Mouse (Mus musculus): Measurements from ENCODE around the gene Nr2f2. TPM values are rescaled to one million over a fixed set of nuclear protein-coding genes. Genes with fewer than 3 reads are reported as not detected.
A peak's percentile ranks its signal among the peaks of the same experiment; 100 is the strongest.

Gene Nr2f2
- polyA plus RNA-seq, 1 experiment from 2014 or later: 72.9 TPM

DNA sequence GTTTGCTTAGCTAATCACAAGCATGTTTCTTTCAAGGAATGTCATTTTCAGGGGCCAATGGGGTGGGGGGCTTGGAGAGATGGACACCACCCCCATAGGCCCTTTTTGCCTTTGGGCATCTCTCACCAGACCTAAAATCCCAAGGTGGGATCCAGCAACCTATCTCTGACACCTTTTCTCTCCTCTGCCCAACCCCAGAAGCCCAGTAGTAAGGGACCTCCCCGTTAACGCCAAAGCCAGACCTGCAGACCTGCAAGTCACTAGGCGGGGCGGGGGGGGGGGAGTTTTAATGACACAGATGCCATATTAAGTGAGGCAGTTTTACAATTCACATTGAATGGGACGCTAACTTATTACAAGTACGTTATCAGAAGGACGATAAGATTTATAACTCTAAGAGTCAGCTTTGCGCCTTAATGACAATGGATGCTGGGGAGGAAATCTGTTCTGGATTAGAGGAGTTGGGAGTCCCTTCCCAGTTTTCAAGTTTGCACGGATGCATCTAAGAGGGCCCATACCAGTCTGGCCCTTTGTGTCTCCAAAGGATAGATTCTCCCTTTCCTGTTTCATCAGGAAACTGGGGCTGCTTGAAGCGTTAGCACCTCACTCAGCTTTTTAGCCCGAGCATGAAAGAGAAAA lies 17.4 kb downstream of the Nr2f2 start:
- Histone ChIP-seq H3K9me3 (ENCODE audit: control insufficient read depth, low read length) (no peaks in the 10 kb centered on the region), H3K27me3 (ENCODE audit: control insufficient read depth, insufficient read depth, low read length) (peaks cover 6% of the 10 kb centered on the region), H3K4me2 (ENCODE audit: low read depth, low read length) (peak overlapping the region; percentile 71), H3K4me3 (ENCODE audit: low read depth, low read length) (peak overlapping the region; percentile 59), H3K9ac (replicated peaks; ENCODE audit: low read depth, low read length) (peak overlapping the region; percentile 37), H3K4me1 (ENCODE audit: control insufficient read depth, insufficient read depth, low read length) (peaks cover 43% of the 10 kb centered on the region), H3K36me3 (ENCODE audit: control insufficient read depth, insufficient read depth, low read length) (no peaks in the 10 kb centered on the region), H3K27ac (ENCODE audit: low read depth, low read length) (peak overlapping the region; percentile 94)
- no peak for ATAC-seq (ENCODE audit: low read depth)
- WGBS: 9% methylated on average over 11 of the region's 11 CpGs

DNA sequence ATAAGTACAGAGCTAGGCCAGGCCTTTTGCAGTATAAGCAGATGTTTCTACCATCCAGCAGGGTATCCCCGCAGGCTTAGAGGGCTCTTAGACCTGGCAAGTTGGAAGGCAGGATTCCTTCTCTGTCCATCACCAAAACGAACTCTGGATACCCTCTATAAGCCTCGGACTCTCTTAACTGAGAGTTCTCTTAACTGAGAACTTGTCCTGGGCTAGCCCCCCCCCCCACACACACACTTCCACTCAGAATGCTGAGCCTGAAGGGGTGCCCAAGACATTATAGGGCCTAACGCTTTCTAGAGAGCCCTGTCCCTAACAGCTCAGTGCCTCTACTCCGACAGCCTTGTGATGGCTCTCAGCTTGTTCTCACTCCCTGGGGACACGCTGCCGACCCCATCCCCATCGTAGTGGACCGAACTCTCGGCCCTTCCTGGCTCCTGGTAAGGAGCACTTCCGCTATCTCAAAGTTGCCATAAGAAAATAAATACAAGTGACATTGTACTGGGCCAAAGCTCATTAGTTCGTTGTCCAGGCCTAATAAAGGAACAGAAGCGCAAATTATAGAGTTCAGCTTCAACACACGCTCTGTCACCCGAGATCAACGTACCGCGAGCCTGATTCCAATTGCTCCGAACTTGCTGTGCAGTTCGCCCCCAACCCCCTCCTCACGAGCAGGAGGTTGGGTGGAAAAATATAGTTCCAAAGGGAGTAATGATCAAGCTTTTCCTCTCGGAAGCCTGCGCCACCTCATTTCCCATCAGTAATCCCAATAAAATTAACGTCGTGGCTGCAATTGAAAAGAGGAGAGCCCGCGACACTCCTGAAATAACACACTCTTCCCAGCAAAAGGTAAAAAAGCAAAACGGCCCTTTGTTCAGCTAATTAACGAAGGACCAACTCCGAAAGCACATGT lies 18.2 kb downstream of the Nr2f2 start:
- Histone ChIP-seq H3K27ac (ENCODE audit: low read depth, low read length) (peak overlapping the region; percentile 94), H3K27me3 (ENCODE audit: control insufficient read depth, insufficient read depth, low read length) (peaks cover 10% of the 10 kb centered on the region), H3K9ac (replicated peaks; ENCODE audit: low read depth, low read length) (peak overlapping the region; percentile 37), H3K4me3 (ENCODE audit: low read depth, low read length) (peak overlapping the region; percentile 14), H3K9me3 (ENCODE audit: control insufficient read depth, low read length) (no peaks in the 10 kb centered on the region), H3K4me2 (ENCODE audit: low read depth, low read length) (peak overlapping the region; percentile 71), H3K4me1 (ENCODE audit: control insufficient read depth, insufficient read depth, low read length) (peaks cover 43% of the 10 kb centered on the region), H3K36me3 (ENCODE audit: control insufficient read depth, insufficient read depth, low read length) (no peaks in the 10 kb centered on the region)
- no peak for ATAC-seq (ENCODE audit: low read depth)
- 10% methylated on average over 30 of the region's 30 CpGs for WGBS

DNA sequence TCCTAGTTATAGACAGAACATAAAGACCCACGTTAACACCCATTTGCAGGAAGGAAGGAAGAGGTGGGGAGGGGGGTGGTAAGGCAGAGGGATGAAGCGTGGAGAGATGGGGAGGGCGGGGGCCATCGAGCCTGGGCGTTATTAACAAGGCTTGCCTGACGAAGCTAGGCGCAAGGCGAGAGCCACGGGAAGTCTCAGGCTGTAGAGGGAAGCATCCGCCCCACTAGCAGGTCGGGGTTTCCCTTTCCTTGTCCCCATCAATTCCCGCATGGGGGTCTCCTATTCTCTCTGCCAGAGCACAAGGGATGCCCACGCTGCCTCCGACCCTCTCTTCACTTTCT lies 18.9 kb downstream of the Nr2f2 start:
- H3K27me3 ChIP-seq (ENCODE audit: control insufficient read depth, insufficient read depth, low read length): peaks cover 11% of the 10 kb centered on the region
- no peak overlapping the region for H3K9ac ChIP-seq (replicated peaks; ENCODE audit: low read depth, low read length)
- H3K4me2 ChIP-seq (ENCODE audit: low read depth, low read length): peak overlapping the region; percentile 71
- H3K4me3 ChIP-seq (ENCODE audit: low read depth, low read length): peak overlapping the region; percentile 14; the same call in 1 of the 2 replicates
- no peaks in the 10 kb centered on the region for H3K9me3 ChIP-seq (ENCODE audit: control insufficient read depth, low read length)
- peaks cover 43% of the 10 kb centered on the region for H3K4me1 ChIP-seq (ENCODE audit: control insufficient read depth, insufficient read depth, low read length)
- WGBS: 18% methylated on average over 14 of the region's 14 CpGs
- ATAC-seq (ENCODE audit: low read depth): no peak
- no peaks in the 10 kb centered on the region for H3K36me3 ChIP-seq (ENCODE audit: control insufficient read depth, insufficient read depth, low read length)
- H3K27ac ChIP-seq (ENCODE audit: low read depth, low read length): peak overlapping the region; percentile 94; the same call in 1 of the 2 replicates

DNA sequence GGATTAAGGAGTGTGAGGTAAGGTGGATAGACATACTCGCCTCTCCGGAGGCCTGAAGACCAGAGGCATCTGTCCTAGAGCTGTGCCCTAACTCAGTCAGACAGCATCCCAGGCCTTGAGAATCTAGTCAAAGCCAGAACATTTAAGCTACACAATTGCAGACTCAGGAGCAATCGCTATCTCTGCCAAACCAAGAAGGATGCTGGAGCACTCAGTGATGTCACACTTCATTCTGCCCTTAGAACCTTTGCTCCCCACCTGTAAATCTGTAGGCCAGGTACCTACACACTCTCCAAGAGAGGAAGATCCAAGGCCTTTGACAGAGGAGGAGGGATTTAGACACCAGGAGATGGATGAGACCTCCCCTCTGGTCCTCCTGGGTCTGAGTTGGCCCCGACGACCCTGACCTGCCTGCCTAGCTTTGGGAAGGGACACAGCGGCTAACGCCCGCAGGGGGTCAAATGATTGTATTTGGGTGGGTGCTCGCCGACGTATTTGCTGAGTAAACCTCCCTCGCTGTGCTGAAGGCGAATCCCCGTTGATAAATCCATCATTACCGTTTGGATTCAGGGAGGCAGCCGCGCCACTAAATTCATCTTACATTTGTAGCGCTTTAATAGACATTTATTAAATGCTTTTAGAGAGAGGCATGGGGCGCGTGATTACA lies 19.5 kb downstream of the Nr2f2 start:
- ATAC-seq (ENCODE audit: low read depth): no peak
- WGBS: 10% methylated on average over 20 of the region's 20 CpGs
- peak overlapping the region; percentile 94 for H3K27ac ChIP-seq (ENCODE audit: low read depth, low read length)
- no peaks in the 10 kb centered on the region for H3K36me3 ChIP-seq (ENCODE audit: control insufficient read depth, insufficient read depth, low read length)
- peak overlapping the region; percentile 21; the same call in 1 of the 2 replicates for H3K9ac ChIP-seq (replicated peaks; ENCODE audit: low read depth, low read length)
- H3K4me3 ChIP-seq (ENCODE audit: low read depth, low read length): no peak overlapping the region
- H3K9me3 ChIP-seq (ENCODE audit: control insufficient read depth, low read length): no peaks in the 10 kb centered on the region
- H3K4me1 ChIP-seq (ENCODE audit: control insufficient read depth, insufficient read depth, low read length): peaks cover 43% of the 10 kb centered on the region
- H3K27me3 ChIP-seq (ENCODE audit: control insufficient read depth, insufficient read depth, low read length): peaks cover 11% of the 10 kb centered on the region
- peak overlapping the region; percentile 71 for H3K4me2 ChIP-seq (ENCODE audit: low read depth, low read length)

DNA sequence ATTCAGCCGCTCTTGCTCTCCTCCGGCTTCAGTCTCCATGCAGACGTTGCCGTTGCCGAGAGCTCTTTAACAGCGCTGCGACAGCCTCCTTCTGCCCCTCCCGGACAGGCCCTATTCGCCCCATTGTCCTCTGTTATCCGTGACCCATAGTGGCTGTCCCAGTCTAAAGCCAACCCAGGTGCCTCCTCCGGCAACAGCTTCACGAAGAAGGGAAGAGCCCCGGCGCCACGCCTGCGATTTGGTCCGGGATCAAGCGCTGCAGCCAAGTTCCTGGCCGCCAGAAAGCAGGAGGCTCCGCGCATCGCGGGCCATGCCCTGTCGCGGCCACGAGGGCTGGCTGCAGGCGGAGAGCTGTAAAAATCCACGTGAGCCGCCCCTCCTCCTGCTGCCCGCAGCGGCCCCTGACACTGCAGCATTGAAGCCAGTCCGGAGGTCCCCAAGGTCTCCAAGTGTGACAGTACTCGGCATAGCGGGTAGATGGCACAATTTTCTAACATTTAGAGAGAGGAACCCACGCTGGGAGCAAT lies 20.5 kb downstream of the Nr2f2 start:
- no peaks in the 10 kb centered on the region for H3K9me3 ChIP-seq (ENCODE audit: control insufficient read depth, low read length)
- H3K27me3 ChIP-seq (ENCODE audit: control insufficient read depth, insufficient read depth, low read length): peaks cover 11% of the 10 kb centered on the region
- peak overlapping the region; percentile 41; the same call in 1 of the 2 replicates for H3K27ac ChIP-seq (ENCODE audit: low read depth, low read length)
- H3K4me1 ChIP-seq (ENCODE audit: control insufficient read depth, insufficient read depth, low read length): peaks cover 43% of the 10 kb centered on the region
- peak overlapping the region; percentile 32 for H3K4me3 ChIP-seq (ENCODE audit: low read depth, low read length)
- H3K4me2 ChIP-seq (ENCODE audit: low read depth, low read length): peak overlapping the region; percentile 71
- peak; percentile 73; the same call in 1 of the 2 replicates for ATAC-seq (ENCODE audit: low read depth)
- H3K9ac ChIP-seq (replicated peaks; ENCODE audit: low read depth, low read length): peak overlapping the region; percentile 39
- under 1% methylated on average over 35 of the region's 35 CpGs for WGBS
- H3K36me3 ChIP-seq (ENCODE audit: control insufficient read depth, insufficient read depth, low read length): no peaks in the 10 kb centered on the region

DNA sequence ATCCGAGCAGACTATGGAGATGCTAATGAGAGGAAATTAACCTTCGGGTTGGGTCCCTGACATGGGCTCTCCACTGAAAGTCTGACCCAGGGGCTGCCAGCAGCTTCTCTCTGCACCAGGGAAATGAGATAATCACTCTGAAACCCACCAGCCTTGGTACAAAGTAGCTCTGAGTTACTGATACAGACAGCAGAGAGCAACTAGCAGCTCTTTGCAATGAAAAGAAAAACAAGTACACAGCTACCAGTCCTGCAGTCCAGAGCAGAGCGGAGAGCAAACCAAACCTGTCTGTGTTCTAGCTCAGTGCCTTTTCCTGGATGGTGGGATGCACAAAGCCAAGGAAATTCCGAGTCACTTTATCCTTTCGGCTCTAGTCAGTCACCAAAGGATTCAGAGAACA lies 23.1 kb downstream of the Nr2f2 start:
- H3K9me3 ChIP-seq (ENCODE audit: control insufficient read depth, low read length): no peaks in the 10 kb centered on the region
- H3K27me3 ChIP-seq (ENCODE audit: control insufficient read depth, insufficient read depth, low read length): peaks cover 22% of the 10 kb centered on the region
- WGBS: 35% methylated on average over 5 of the region's 5 CpGs
- no peak for ATAC-seq (ENCODE audit: low read depth)
- no peak overlapping the region for H3K4me2 ChIP-seq (ENCODE audit: low read depth, low read length)
- H3K4me3 ChIP-seq (ENCODE audit: low read depth, low read length): no peak overlapping the region
- peaks cover 27% of the 10 kb centered on the region for H3K4me1 ChIP-seq (ENCODE audit: control insufficient read depth, insufficient read depth, low read length)
- H3K9ac ChIP-seq (replicated peaks; ENCODE audit: low read depth, low read length): no peak overlapping the region
- H3K27ac ChIP-seq (ENCODE audit: low read depth, low read length): no peak overlapping the region
- no peaks in the 10 kb centered on the region for H3K36me3 ChIP-seq (ENCODE audit: control insufficient read depth, insufficient read depth, low read length)

DNA sequence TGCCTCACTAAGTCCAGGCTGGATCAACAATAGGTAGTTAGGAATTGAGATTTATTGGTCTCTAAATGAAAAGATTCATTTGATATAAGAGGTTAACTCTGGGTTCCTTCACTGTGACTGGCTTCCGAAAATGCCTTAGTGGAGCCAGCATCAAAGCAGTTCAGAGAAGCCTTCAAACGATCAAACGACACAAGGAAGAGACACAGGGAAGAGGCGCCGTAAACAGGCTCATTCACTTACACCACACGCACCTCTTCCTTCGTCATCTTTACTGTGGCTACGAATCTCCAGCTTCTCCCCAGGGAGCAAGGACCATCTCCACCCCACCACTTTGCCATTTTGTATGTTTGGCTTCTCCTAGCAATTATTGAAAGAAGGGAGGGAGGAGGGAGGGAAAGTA lies 23.8 kb downstream of the Nr2f2 start:
- Histone ChIP-seq H3K9me3 (ENCODE audit: control insufficient read depth, low read length) (no peaks in the 10 kb centered on the region), H3K4me3 (ENCODE audit: low read depth, low read length) (no peak overlapping the region), H3K36me3 (ENCODE audit: control insufficient read depth, insufficient read depth, low read length) (no peaks in the 10 kb centered on the region), H3K27me3 (ENCODE audit: control insufficient read depth, insufficient read depth, low read length) (peaks cover 26% of the 10 kb centered on the region), H3K27ac (ENCODE audit: low read depth, low read length) (no peak overlapping the region), H3K9ac (replicated peaks; ENCODE audit: low read depth, low read length) (no peak overlapping the region), H3K4me2 (ENCODE audit: low read depth, low read length) (no peak overlapping the region), H3K4me1 (ENCODE audit: control insufficient read depth, insufficient read depth, low read length) (peaks cover 21% of the 10 kb centered on the region)
- WGBS: 13% methylated on average over 8 of the region's 8 CpGs
- no peak for ATAC-seq (ENCODE audit: low read depth)

DNA sequence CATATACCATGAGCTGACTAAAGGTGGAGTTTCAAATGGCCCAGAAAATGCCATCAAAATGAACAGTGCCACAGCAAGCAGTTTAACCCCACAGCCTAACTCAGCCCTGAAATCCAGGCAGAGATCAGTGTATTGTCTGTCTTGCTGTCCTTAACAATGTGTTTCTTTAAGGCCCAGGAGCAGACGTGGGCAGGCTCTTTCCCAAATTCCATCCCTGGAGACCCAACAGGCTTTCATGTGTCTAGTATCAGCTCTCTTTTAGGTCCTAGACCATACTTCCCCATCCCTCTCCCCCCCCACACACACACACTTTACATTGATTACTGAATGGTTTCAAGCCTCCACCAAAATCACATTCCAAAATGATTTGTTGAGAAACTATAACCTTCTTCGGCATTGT lies 24.5 kb downstream of the Nr2f2 start:
- Histone ChIP-seq H3K4me2 (ENCODE audit: low read depth, low read length) (no peak overlapping the region), H3K4me1 (ENCODE audit: control insufficient read depth, insufficient read depth, low read length) (peaks cover 20% of the 10 kb centered on the region), H3K27me3 (ENCODE audit: control insufficient read depth, insufficient read depth, low read length) (peaks cover 26% of the 10 kb centered on the region), H3K36me3 (ENCODE audit: control insufficient read depth, insufficient read depth, low read length) (no peaks in the 10 kb centered on the region), H3K9me3 (ENCODE audit: control insufficient read depth, low read length) (no peaks in the 10 kb centered on the region), H3K27ac (ENCODE audit: low read depth, low read length) (no peak overlapping the region), H3K4me3 (ENCODE audit: low read depth, low read length) (no peak overlapping the region), H3K9ac (replicated peaks; ENCODE audit: low read depth, low read length) (no peak overlapping the region)
- no peak for ATAC-seq (ENCODE audit: low read depth)
- WGBS: 35% methylated on average over 2 of the region's 2 CpGs

Measured in neural tube, embryonic 14.5 days (tissue).